8 mouse cellular contexts compared by ENCODE assay signal in the genomic region with DNA sequence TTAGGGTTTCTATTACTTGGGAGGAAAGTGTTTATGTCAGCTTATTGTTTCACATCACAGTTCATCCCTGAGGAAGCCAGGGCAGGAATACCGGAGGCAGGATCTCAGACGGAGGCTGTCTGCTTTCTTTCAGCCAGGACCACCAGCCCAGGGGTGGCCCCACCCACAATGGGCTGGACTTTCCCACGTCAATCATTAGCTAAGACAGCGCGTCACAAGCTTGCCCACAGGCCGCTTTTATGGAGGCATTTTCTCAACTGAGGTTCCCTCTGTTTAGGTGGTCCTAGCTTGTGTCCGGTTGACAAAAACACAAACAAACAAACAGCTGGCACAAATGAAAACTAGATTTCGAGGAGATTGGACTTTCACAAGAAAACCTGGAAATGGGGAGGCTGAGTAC. TPM values are rescaled to one million over a fixed set of nuclear protein-coding genes. Genes with fewer than 3 reads are reported as not detected.
DNase-seq lines count a peak whose midpoint lies in the region; ATAC-seq lines count a peak whose summit lies in the region.

No protein-coding gene starts in this region.

- H3K36me3 ChIP-seq in heart, embryonic 10.5 days, result no peaks in the 10 kb centered on the region
- no peaks in the 10 kb centered on the region for H3K36me3 ChIP-seq in embryonic facial prominence, embryonic 15.5 days

- DNase-seq in heart, embryonic 10.5 days (ENCODE audit: low spot score), result peak; percentile 88
- no peak for DNase-seq in heart, adult 11 months
- DNase-seq in kidney, adult 9 months, result peak; percentile 42
- peak; percentile 59 to 73 for DNase-seq in lung, postnatal 4 days
- peak; percentile 22 to 35 for DNase-seq in thymus, postnatal 10 days (ENCODE audit: low spot score in 2 of 2)
- no peak for DNase-seq in urinary bladder, adult 2 months (ENCODE audit: low spot score)
- DNase-seq in natural killer cell, adult 2 months (ENCODE audit: low spot score in 2 of 2), result no peak

- no peaks in the 10 kb centered on the region for H3K27me3 ChIP-seq in heart, embryonic 10.5 days (ENCODE audit: insufficient read depth, poor library complexity, severe bottlenecking)
- no peaks in the 10 kb centered on the region for H3K27me3 ChIP-seq in embryonic facial prominence, embryonic 15.5 days

- H3K4me3 ChIP-seq in heart, embryonic 10.5 days, result peak overlapping the region; percentile 55
- peak overlapping the region; percentile 32 for H3K4me3 ChIP-seq in embryonic facial prominence, embryonic 15.5 days (replicated peaks)

- peak; percentile 78 for ATAC-seq in embryonic facial prominence, embryonic 15.5 days (ENCODE audit: insufficient number of reproducible peaks, low FRiP score, low TSS enrichment, low read depth)

- H3K9me3 ChIP-seq in heart, embryonic 10.5 days, result no peaks in the 10 kb centered on the region
- H3K9me3 ChIP-seq in embryonic facial prominence, embryonic 15.5 days (replicated peaks), result no peaks in the 10 kb centered on the region

- H3K4me1 ChIP-seq in heart, embryonic 10.5 days, result peaks cover 32% of the 10 kb centered on the region
- H3K4me1 ChIP-seq in embryonic facial prominence, embryonic 15.5 days, result peaks cover 29% of the 10 kb centered on the region

- H3K27ac ChIP-seq in heart, embryonic 10.5 days, result peak overlapping the region; percentile 85
- peak overlapping the region; percentile 83 for H3K27ac ChIP-seq in embryonic facial prominence, embryonic 15.5 days (replicated peaks)

- H3K9ac ChIP-seq in embryonic facial prominence, embryonic 15.5 days, result no peak overlapping the region

- WGBS in heart, embryonic 10.5 days, result under 1% methylated on average over 8 of the region's 8 CpGs
- WGBS in embryonic facial prominence, embryonic 15.5 days, result under 1% methylated on average over 8 of the region's 8 CpGs

- peak overlapping the region; percentile 52 for H3K4me2 ChIP-seq in embryonic facial prominence, embryonic 15.5 days (replicated peaks)

RNA-seq across cellular contexts. Expression of gene Camk1g, which starts 12.3 kb away (rescaled TPM):
- 7.2 and 8.3 TPM in 2 replicates for polyA plus RNA-seq in heart, embryonic 10.5 days (2016; fragmentation: Nextera tagmentation; extraction: Ambion mirVana)
- polyA plus RNA-seq in embryonic facial prominence, embryonic 15.5 days (2015; fragmentation: Nextera tagmentation; extraction: Ambion mirVana), result 14.6 and 15.4 TPM in 2 replicates
- polyA plus RNA-seq in urinary bladder, adult 2 months (2012; rRNA removed), result 0.44 and 0.48 TPM in 2 replicates

Comparison
In these comparisons a context has a peak if more than half of its experiments do, and no peak if none do; other contexts are left out.
1. DNase-seq: peak in heart, embryonic 10.5 days (single experiment), kidney, adult 9 months (single experiment), lung, postnatal 4 days (2 of 2) and thymus, postnatal 10 days (2 of 2); none in heart, adult 11 months (single experiment), urinary bladder, adult 2 months (single experiment) and natural killer cell, adult 2 months (0 of 2).